Mouse (Mus musculus) sigmoid colon, adult 10 weeks (tissue): ENCODE data around the gene Negr1. TPM values are rescaled to one million over a fixed set of nuclear protein-coding genes. Genes with fewer than 3 reads are reported as not detected.

Experiments
- polyA plus RNA-seq: library from polyadenylated mRNA; stranded (reverse); fragments of 350-450 nt; fragmentation: Illumina TruSeq; extraction: RNeasy Lipid Tissue Mini Kit (QIAGEN cat#74804); gene quantifications from one replicate; pipeline ENCODE4 v1.2.3, GENCODE M21; 2014; ENCODE audit warnings: low read depth, low replicate concordance

The Negr1 gene
- 13.6 TPM for polyA plus RNA-seq

GRCm38 (mm10) chr3:156561524-156562423, at the start of gene Negr1:
Gene Negr1 (plus strand): TSS chr3:156561794.

